Mouse (Mus musculus) heart, embryonic 13.5 days (tissue): Measurements from ENCODE around the gene 2310050C09Rik. TPM values are rescaled to one million over a fixed set of nuclear protein-coding genes. Genes with fewer than 3 reads are reported as not detected.

ENCODE experiments used
- ATAC-seq: fragments of 200-750 bp; cut with Nextera tagmentation; 2 replicates; pipeline ENCODE4 v1.8.0; 2017; ENCODE audit warnings: moderate TSS enrichment; ENCODE audit not compliant: insufficient number of reproducible peaks, low FRiP score, low TSS enrichment; ENCODE audit errors: extremely low read depth
- H3K27ac ChIP-seq: fragments of 300-500 bp; sonication (generic); replicated peaks from 2 replicates; pipeline ENCODE4 v1.5.1; 2015; ENCODE audit warnings: moderate library complexity, mild to moderate bottlenecking, inconsistent platforms
- H3K27me3 ChIP-seq: fragments of 300-500 bp; sonication (generic); replicated peaks from 2 replicates; pipeline ENCODE4 v1.6.1; 2015; ENCODE audit warnings: mild to moderate bottlenecking, inconsistent platforms
- H3K36me3 ChIP-seq: fragments of 300-500 bp; sonication (generic); 2 replicates; pipeline ENCODE4 v1.6.1; 2015; ENCODE audit warnings: mild to moderate bottlenecking, inconsistent platforms
- H3K4me1 ChIP-seq: fragments of 300-500 bp; sonication (generic); 2 replicates; pipeline ENCODE4 v1.6.1; 2015; ENCODE audit warnings: inconsistent platforms
- H3K4me2 ChIP-seq: fragments of 300-500 bp; sonication (generic); 2 replicates; pipeline ENCODE4 v1.6.1; 2015; ENCODE audit warnings: inconsistent platforms, mild to moderate bottlenecking, moderate library complexity
- H3K4me3 ChIP-seq: fragments of 300-500 bp; sonication (generic); 2 replicates; pipeline ENCODE4 v1.5.1; 2015; ENCODE audit warnings: moderate library complexity, mild to moderate bottlenecking, inconsistent platforms
- H3K9ac ChIP-seq: fragments of 300-500 bp; sonication (generic); 2 replicates; pipeline ENCODE4 v1.6.1; 2015; ENCODE audit warnings: inconsistent platforms, mild to moderate bottlenecking, moderate library complexity
- H3K9me3 ChIP-seq: fragments of 300-500 bp; sonication (generic); 2 replicates; pipeline ENCODE4 v1.6.1; 2016; ENCODE audit warnings: inconsistent platforms
- WGBS: fragments of 180-500 bp; shearing (Covaris S2); methylation state at CpG from one replicate; pipeline ENCODE4 v1.1.7; 2015; ENCODE audit warnings: mixed read lengths; 5-methylcytosine and 5-hydroxymethylcytosine counted together
- polyA plus RNA-seq: library from polyadenylated mRNA; unstranded; fragments of >200 nt; fragmentation: Nextera tagmentation; extraction: Ambion mirVana; gene quantifications from 2 replicates; pipeline ENCODE4 v1.2.1, GENCODE M21; 2015

Gene 2310050C09Rik
- polyA plus RNA-seq: not detected in 2 replicates

- no peak within 1 kb of the TSS for H3K4me2 ChIP-seq
- no peak within 1 kb of the TSS for H3K27ac ChIP-seq
- WGBS: 72% methylated on average over 4 of the region's 4 CpGs
- no peak within 1 kb of the TSS for H3K9ac ChIP-seq
- no peak within 1 kb of the TSS for H3K4me3 ChIP-seq
- no peak for ATAC-seq
- H3K27me3 ChIP-seq: no peaks in the 10 kb centered on the region
- no peaks in the 10 kb centered on the region for H3K36me3 ChIP-seq
- H3K9me3 ChIP-seq: no peaks in the 10 kb centered on the region
- no peaks in the 10 kb centered on the region for H3K4me1 ChIP-seq
Measured at GRCm38 (mm10) chr3:92870116-92870515, at the start of gene 2310050C09Rik. Gene 2310050C09Rik (minus strand): TSS chr3:92870216.

- Histone ChIP-seq H3K4me2 (no peak overlapping the region), H3K9me3 (no peaks in the 10 kb centered on the region), H3K4me3 (no peak overlapping the region), H3K27ac (no peak overlapping the region), H3K36me3 (no peaks in the 10 kb centered on the region), H3K27me3 (no peaks in the 10 kb centered on the region), H3K4me1 (no peaks in the 10 kb centered on the region), H3K9ac (no peak overlapping the region)
- ATAC-seq: no peak
- 19% methylated on average over 4 of the region's 4 CpGs for WGBS
Measured at GRCm38 (mm10) chr3:92907571-92907970, 37.6 kb upstream of the 2310050C09Rik start.

- Histone ChIP-seq H3K27me3 (no peaks in the 10 kb centered on the region), H3K4me2 (no peak overlapping the region), H3K4me1 (no peaks in the 10 kb centered on the region), H3K4me3 (no peak overlapping the region), H3K36me3 (no peaks in the 10 kb centered on the region), H3K9ac (no peak overlapping the region), H3K27ac (no peak overlapping the region), H3K9me3 (no peaks in the 10 kb centered on the region)
- ATAC-seq: no peak
- WGBS: 39% methylated on average over 3 of the region's 3 CpGs
Measured at GRCm38 (mm10) chr3:92905182-92905581, 35.2 kb upstream of the 2310050C09Rik start.

GRCm38 (mm10) chr3:92903640-92904039 lies 33.6 kb upstream of the 2310050C09Rik start:
- no peak overlapping the region for H3K27ac ChIP-seq
- H3K9ac ChIP-seq: no peak overlapping the region
- no peaks in the 10 kb centered on the region for H3K36me3 ChIP-seq
- no peak overlapping the region for H3K4me3 ChIP-seq
- no peaks in the 10 kb centered on the region for H3K9me3 ChIP-seq
- no peak overlapping the region for H3K4me2 ChIP-seq
- ATAC-seq: no peak
- WGBS: 23% methylated on average over 4 of the region's 4 CpGs
- no peaks in the 10 kb centered on the region for H3K4me1 ChIP-seq
- H3K27me3 ChIP-seq: no peaks in the 10 kb centered on the region

- Histone ChIP-seq H3K4me2 (no peak overlapping the region), H3K36me3 (no peaks in the 10 kb centered on the region), H3K27ac (no peak overlapping the region), H3K4me3 (no peak overlapping the region), H3K9me3 (no peaks in the 10 kb centered on the region), H3K27me3 (no peaks in the 10 kb centered on the region), H3K9ac (no peak overlapping the region), H3K4me1 (no peaks in the 10 kb centered on the region)
- WGBS: 22% methylated on average over 3 of the region's 3 CpGs
- ATAC-seq: no peak
Measured at GRCm38 (mm10) chr3:92902992-92903391, 33.0 kb upstream of the 2310050C09Rik start.

GRCm38 (mm10) chr3:92894489-92894888 lies 24.5 kb upstream of the 2310050C09Rik start:
- no peaks in the 10 kb centered on the region for H3K27me3 ChIP-seq
- H3K9me3 ChIP-seq: no peaks in the 10 kb centered on the region
- H3K4me1 ChIP-seq: no peaks in the 10 kb centered on the region
- H3K4me2 ChIP-seq: no peak overlapping the region
- H3K36me3 ChIP-seq: no peaks in the 10 kb centered on the region
- H3K9ac ChIP-seq: no peak overlapping the region
- no peak overlapping the region for H3K27ac ChIP-seq
- H3K4me3 ChIP-seq: no peak overlapping the region
- no peak for ATAC-seq
- WGBS: 43% methylated on average over 1 of the region's 1 CpGs

- no peaks in the 10 kb centered on the region for H3K4me1 ChIP-seq
- 56% methylated on average over 3 of the region's 3 CpGs for WGBS
- H3K27me3 ChIP-seq: no peaks in the 10 kb centered on the region
- ATAC-seq: no peak
- H3K4me2 ChIP-seq: no peak overlapping the region
- H3K36me3 ChIP-seq: no peaks in the 10 kb centered on the region
- H3K4me3 ChIP-seq: no peak overlapping the region
- H3K9ac ChIP-seq: no peak overlapping the region
- H3K27ac ChIP-seq: no peak overlapping the region
- H3K9me3 ChIP-seq: no peaks in the 10 kb centered on the region
Measured at GRCm38 (mm10) chr3:92894063-92894462, 24.0 kb upstream of the 2310050C09Rik start.

- no peak overlapping the region for H3K27ac ChIP-seq
- no peak overlapping the region for H3K9ac ChIP-seq
- H3K4me2 ChIP-seq: no peak overlapping the region
- H3K27me3 ChIP-seq: no peaks in the 10 kb centered on the region
- no peak for ATAC-seq
- WGBS: 74% methylated on average over 3 of the region's 3 CpGs
- no peaks in the 10 kb centered on the region for H3K9me3 ChIP-seq
- no peaks in the 10 kb centered on the region for H3K36me3 ChIP-seq
- H3K4me3 ChIP-seq: no peak overlapping the region
- H3K4me1 ChIP-seq: no peaks in the 10 kb centered on the region
Measured at GRCm38 (mm10) chr3:92874180-92874579, 4.2 kb upstream of the 2310050C09Rik start.

GRCm38 (mm10) chr3:92851186-92851585 lies 18.8 kb downstream of the 2310050C09Rik start, which contains the start of gene Lce1l:
Gene Lce1l (minus strand): TSS chr3:92851286.
- Histone ChIP-seq H3K36me3 (no peaks in the 10 kb centered on the region), H3K27me3 (no peaks in the 10 kb centered on the region), H3K9ac (no peak within 1 kb of the TSS), H3K4me2 (no peak within 1 kb of the TSS), H3K4me1 (no peaks in the 10 kb centered on the region), H3K27ac (no peak within 1 kb of the TSS), H3K9me3 (no peaks in the 10 kb centered on the region), H3K4me3 (no peak within 1 kb of the TSS)
- no peak for ATAC-seq
- WGBS: 74% methylated on average over 3 of the region's 3 CpGs

- Histone ChIP-seq H3K36me3 (no peaks in the 10 kb centered on the region), H3K9me3 (no peaks in the 10 kb centered on the region), H3K27ac (no peak within 1 kb of the TSS), H3K4me3 (no peak within 1 kb of the TSS), H3K27me3 (no peaks in the 10 kb centered on the region), H3K4me1 (no peaks in the 10 kb centered on the region), H3K9ac (no peak within 1 kb of the TSS), H3K4me2 (no peak within 1 kb of the TSS)
- WGBS: 28% methylated on average over 1 of the region's 1 CpGs
- ATAC-seq: no peak
Measured at GRCm38 (mm10) chr3:92827108-92827507, 42.9 kb downstream of the 2310050C09Rik start, which contains the start of gene Kprp. Gene Kprp (minus strand): TSS chr3:92827247.

- no peak overlapping the region for H3K4me2 ChIP-seq
- no peak for ATAC-seq
- 23% methylated on average over 1 of the region's 1 CpGs for WGBS
Measured at GRCm38 (mm10) chr3:92825808-92826207, 44.2 kb downstream of the 2310050C09Rik start.

More at GRCm38 (mm10) chr3:92825808-92826207, 44.2 kb downstream of the 2310050C09Rik start:
- Histone ChIP-seq H3K27me3 (no peaks in the 10 kb centered on the region), H3K4me3 (no peak overlapping the region), H3K9ac (no peak overlapping the region), H3K9me3 (no peaks in the 10 kb centered on the region), H3K27ac (no peak overlapping the region), H3K4me1 (no peaks in the 10 kb centered on the region), H3K36me3 (no peaks in the 10 kb centered on the region)
